Mouse (Mus musculus): ENCODE results near the gene Lin28b.

DNA sequence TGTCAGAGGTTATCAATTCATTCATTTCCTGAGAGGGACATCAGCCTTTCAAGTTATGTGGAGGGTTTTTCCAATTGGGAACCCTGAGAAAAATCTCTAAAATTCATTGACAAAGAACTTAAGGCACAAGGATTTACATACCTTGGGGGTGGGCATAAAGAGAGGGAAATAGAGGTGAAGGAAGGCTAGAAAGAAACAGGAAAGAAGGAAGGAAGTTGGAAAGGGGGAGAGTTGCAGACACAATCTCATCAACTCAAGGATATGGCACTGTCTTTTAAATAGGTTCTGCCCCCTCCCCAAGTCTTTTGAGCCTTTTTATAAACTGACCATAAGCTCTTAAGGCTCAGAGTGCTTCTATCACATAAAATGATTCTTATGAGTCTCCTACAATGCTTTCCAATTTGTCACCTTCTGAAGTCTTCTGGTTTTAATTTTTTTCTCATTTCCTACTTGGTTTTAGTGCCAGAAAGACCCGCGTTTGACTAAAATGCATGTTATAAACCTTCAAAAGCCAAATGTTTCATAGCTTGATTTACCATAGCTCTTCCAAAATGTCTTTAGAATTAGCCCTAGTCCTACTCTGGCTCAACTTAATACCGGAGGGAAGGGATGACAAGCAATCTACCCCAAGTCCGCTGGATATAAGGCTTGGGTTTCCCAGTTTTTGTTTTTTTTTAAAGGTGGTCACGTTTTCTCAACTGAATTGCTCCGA, 13.6 kb downstream of the Lin28b start:
- TF ChIP-seq POLR2A (IDR thresholded peaks at IDR 0.05; ENCODE audit: low read depth, low read length) (no peak), CTCF (conservative IDR thresholded peaks at IDR 0.05; ENCODE audit: insufficient read depth, insufficient read length, low read depth, low read length) (no peak)

All from kidney, adult 2 months (tissue).